Mouse (Mus musculus): ENCODE results near the gene Ntn3. TPM values are rescaled to one million over a fixed set of nuclear protein-coding genes. Genes with fewer than 3 reads are reported as not detected.

The Ntn3 gene
- polyA plus RNA-seq, 2 experiments from 2014 or later: not detected

- ATAC-seq: no peak
Measured at GRCm38 (mm10) chr17:24210591-24210990, 1.3 kb upstream of the Ntn3 start.

- no peak for ATAC-seq
Measured at GRCm38 (mm10) chr17:24209916-24210240, 547 bp upstream of the Ntn3 start.

GRCm38 (mm10) chr17:24208641-24209042 lies 689 bp downstream of the Ntn3 start:
- no peak for ATAC-seq

GRCm38 (mm10) chr17:24207768-24208640 lies 1.3 kb downstream of the Ntn3 start:
- ATAC-seq: no peak

- ATAC-seq: no peak
Measured at GRCm38 (mm10) chr17:24206451-24207351, 2.6 kb downstream of the Ntn3 start.

- ATAC-seq: no peak
Measured at GRCm38 (mm10) chr17:24205908-24206361, 3.4 kb downstream of the Ntn3 start.

- ATAC-seq: peak; percentile 34
Measured at GRCm38 (mm10) chr17:24205284-24205888, 3.9 kb downstream of the Ntn3 start, which contains the start of gene Tbc1d24. Gene Tbc1d24 (minus strand): TSS chr17:24205562.

- no peak for ATAC-seq
Measured at GRCm38 (mm10) chr17:24204846-24205245, 4.5 kb downstream of the Ntn3 start.

- ATAC-seq: no peak
Measured at GRCm38 (mm10) chr17:24203611-24204534, 5.5 kb downstream of the Ntn3 start.

- ATAC-seq: no peak
Measured at GRCm38 (mm10) chr17:24203068-24203467, 6.3 kb downstream of the Ntn3 start.

- no peak for ATAC-seq
Measured at GRCm38 (mm10) chr17:24201092-24201491, 8.2 kb downstream of the Ntn3 start.

GRCm38 (mm10) chr17:24199741-24200140 lies 9.6 kb downstream of the Ntn3 start:
- ATAC-seq: no peak

GRCm38 (mm10) chr17:24199252-24199651 lies 10.1 kb downstream of the Ntn3 start:
- no peak for ATAC-seq

GRCm38 (mm10) chr17:24197032-24197824 lies 12.1 kb downstream of the Ntn3 start:
- no peak for ATAC-seq

GRCm38 (mm10) chr17:24195349-24195748 lies 14.0 kb downstream of the Ntn3 start:
- no peak for ATAC-seq

- ATAC-seq: no peak
Measured at GRCm38 (mm10) chr17:24193769-24194168, 15.6 kb downstream of the Ntn3 start.

- ATAC-seq: no peak
Measured at GRCm38 (mm10) chr17:24193268-24193667, 16.1 kb downstream of the Ntn3 start.

- ATAC-seq: no peak
Measured at GRCm38 (mm10) chr17:24192848-24193247, 16.5 kb downstream of the Ntn3 start.

GRCm38 (mm10) chr17:24191481-24191880 lies 17.9 kb downstream of the Ntn3 start:
- no peak for ATAC-seq

- ATAC-seq: no peak
Measured at GRCm38 (mm10) chr17:24190934-24191333, 18.4 kb downstream of the Ntn3 start.

GRCm38 (mm10) chr17:24174259-24174658 lies 35.1 kb downstream of the Ntn3 start:
- ATAC-seq: no peak

Data from activated CD4-positive, CD25-positive, alpha-beta regulatory T cell, adult 4 months (primary cell).